Mouse (Mus musculus) kidney, adult 2 months (tissue): Measurements from ENCODE around the gene Aqp7. TPM values are rescaled to one million over a fixed set of nuclear protein-coding genes. Genes with fewer than 3 reads are reported as not detected.

ENCODE experiments used
- DNase-seq: peaks from one replicate; pipeline ENCODE4 v3.0.0; 2021
- H3K27ac ChIP-seq: fragments of 200-500 bp; 2 replicates; pipeline ENCODE4 v1.5.1; 2012; ENCODE audit warnings: low read depth, low read length, control low read depth, inconsistent platforms; ENCODE audit not compliant: insufficient read depth
- H3K27me3 ChIP-seq: fragments of 200-500 bp; replicated peaks from 2 replicates; pipeline ENCODE4 v1.6.1; 2012; ENCODE audit warnings: mild to moderate bottlenecking, moderate library complexity, low read length, inconsistent platforms; ENCODE audit not compliant: control insufficient read depth, insufficient read depth
- H3K36me3 ChIP-seq: fragments of 200-500 bp; 2 replicates; pipeline ENCODE4 v1.6.1; 2012; ENCODE audit warnings: mild to moderate bottlenecking, moderate library complexity, low read length, inconsistent platforms; ENCODE audit not compliant: control insufficient read depth, insufficient read depth
- H3K4me1 ChIP-seq: fragments of 200-500 bp; 2 replicates; pipeline ENCODE4 v1.6.1; 2011; ENCODE audit warnings: low read length; ENCODE audit not compliant: control insufficient read depth, insufficient read depth
- H3K4me3 ChIP-seq: fragments of 200-500 bp; 2 replicates; pipeline ENCODE4 v1.5.1; 2011; ENCODE audit warnings: mild to moderate bottlenecking, low read depth, low read length, control low read depth; ENCODE audit not compliant: insufficient read depth
- CTCF ChIP-seq: fragments of 200-500 bp; conservative IDR thresholded peaks from 2 replicates; pipeline ENCODE4 v1.5.1; 2011; ENCODE audit warnings: low read depth, mild to moderate bottlenecking, control low read depth, low read length, moderate library complexity, mixed read lengths; ENCODE audit not compliant: insufficient read depth, insufficient read length
- POLR2A ChIP-seq: fragments of 200-500 bp; IDR thresholded peaks from one replicate; pipeline ENCODE4 v1.6.1; 2011; ENCODE audit warnings: low read depth, low read length, control low read depth
- WGBS: fragments of 180-500 bp; shearing (Covaris S2); methylation state at CpG from one replicate; pipeline ENCODE4 v1.1.7; 2018; 5-methylcytosine and 5-hydroxymethylcytosine counted together
- polyA plus RNA-seq: library from polyadenylated mRNA; depleted of rRNA; stranded (reverse); fragments of >200 nt; gene quantifications from 2 replicates; pipeline ENCODE4 v1.2.3, GENCODE M21; 2012

The Aqp7 gene
- polyA plus RNA-seq, 1 experiment, result 30.6 TPM

GRCm38 (mm10) chr4:41028272-41028671 lies 19.7 kb downstream of the Aqp7 start:
- Histone ChIP-seq H3K27ac (peak overlapping the region; percentile 52; the same call in 1 of the 2 replicates), H3K4me3 (no peak overlapping the region), H3K36me3 (no peaks in the 10 kb centered on the region), H3K27me3 (no peaks in the 10 kb centered on the region), H3K4me1 (peaks cover 8% of the 10 kb centered on the region; the same call in 1 of the 2 replicates)
- DNase-seq, result no peak
- TF ChIP-seq POLR2A, result no peak
- 0 out of 2 replicates have a peak, but pooled peaks have one; percentile 8 for TF ChIP-seq CTCF
- WGBS, result 77% methylated on average over 4 of the region's 4 CpGs

DNA sequence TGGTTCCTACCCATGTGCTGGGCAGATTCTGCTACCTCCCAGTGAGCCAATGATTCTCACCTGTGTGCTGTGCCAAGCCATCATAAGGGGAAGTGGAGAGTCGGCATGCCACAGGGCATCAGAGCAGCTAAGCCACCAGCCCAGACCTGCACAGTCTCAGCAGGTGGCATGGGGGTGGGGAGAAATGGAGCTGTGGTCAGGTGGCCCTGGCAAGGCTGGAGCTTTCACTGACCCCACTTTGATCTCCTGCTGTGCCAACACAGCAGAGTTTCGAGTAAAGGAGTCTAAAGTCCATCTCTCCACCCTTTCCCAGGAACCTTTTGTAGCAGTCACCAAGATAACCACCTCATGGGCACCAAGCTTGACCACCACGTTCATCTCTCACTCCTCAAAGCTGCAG lies 20.1 kb downstream of the Aqp7 start:
- TF ChIP-seq CTCF (no peak), POLR2A (no peak)
- WGBS, result 52% methylated on average over 3 of the region's 3 CpGs
- Histone ChIP-seq H3K36me3 (no peaks in the 10 kb centered on the region), H3K27me3 (no peaks in the 10 kb centered on the region), H3K4me1 (peaks cover 8% of the 10 kb centered on the region; the same call in 1 of the 2 replicates), H3K4me3 (no peak overlapping the region), H3K27ac (peak overlapping the region; percentile 52; the same call in 1 of the 2 replicates)
- DNase-seq, result peak; percentile 95

DNA sequence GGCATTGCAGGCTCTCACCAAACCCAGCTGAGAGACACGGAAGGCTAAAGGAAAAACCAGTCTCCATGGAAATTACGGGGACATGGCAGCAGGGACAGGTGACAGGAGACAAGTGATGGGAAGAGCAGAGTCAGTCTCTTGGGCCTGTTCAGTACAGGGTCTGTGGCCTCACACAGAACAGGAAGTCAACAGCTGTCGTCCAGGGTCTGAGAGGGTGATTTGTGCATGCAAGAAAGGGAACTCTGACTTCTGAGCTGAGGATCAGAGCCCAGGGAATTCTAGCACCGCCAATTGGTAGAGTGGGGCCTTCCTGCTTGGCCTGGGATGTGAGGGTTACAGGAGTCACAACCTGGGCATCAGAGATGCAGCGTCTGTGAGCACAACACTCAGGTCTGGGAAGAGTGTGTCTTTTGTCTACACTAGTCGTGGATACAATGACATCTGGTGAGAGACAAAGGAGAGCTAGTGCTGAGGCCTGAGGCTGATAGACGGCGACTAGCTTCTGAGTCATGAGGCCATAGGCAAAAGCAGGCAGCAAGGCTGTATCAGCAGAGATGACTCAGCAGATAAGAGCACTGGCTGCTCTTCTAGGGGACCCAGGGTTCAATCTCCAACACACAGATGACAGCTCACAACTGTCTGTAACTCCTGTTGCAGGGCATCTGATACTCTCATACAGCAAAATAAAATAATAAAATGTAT lies 21.7 kb downstream of the Aqp7 start:
- H3K27ac ChIP-seq, result no peak overlapping the region
- peaks cover 8% of the 10 kb centered on the region; the same call in 1 of the 2 replicates for H3K4me1 ChIP-seq
- H3K27me3 ChIP-seq, result no peaks in the 10 kb centered on the region
- no peak overlapping the region for H3K4me3 ChIP-seq
- DNase-seq, result no peak
- no peak for TF ChIP-seq CTCF
- TF ChIP-seq POLR2A, result no peak
- peaks cover 2% of the 10 kb centered on the region; the same call in 1 of the 2 replicates for H3K36me3 ChIP-seq
- 55% methylated on average over 8 of the region's 8 CpGs for WGBS

- no peak for DNase-seq
- Histone ChIP-seq H3K27ac (no peak overlapping the region), H3K4me3 (no peak overlapping the region), H3K27me3 (no peaks in the 10 kb centered on the region), H3K4me1 (no peaks in the 10 kb centered on the region), H3K36me3 (peaks cover 2% of the 10 kb centered on the region; the same call in 1 of the 2 replicates)
- TF ChIP-seq CTCF, result 0 out of 2 replicates have a peak, but pooled peaks have one; percentile 11
- TF ChIP-seq POLR2A, result no peak
- whole genome bisulfite sequencing, result 90% methylated on average over 5 of the region's 5 CpGs
Measured at GRCm38 (mm10) chr4:41021094-41021493, 26.8 kb downstream of the Aqp7 start.

GRCm38 (mm10) chr4:41015798-41016197 lies 32.1 kb downstream of the Aqp7 start:
- DNase-seq, result no peak
- no peak overlapping the region for H3K27ac ChIP-seq
- H3K4me1 ChIP-seq, result no peaks in the 10 kb centered on the region
- WGBS, result 96% methylated on average over 5 of the region's 5 CpGs
- H3K27me3 ChIP-seq, result no peaks in the 10 kb centered on the region
- H3K4me3 ChIP-seq, result no peak overlapping the region
- H3K36me3 ChIP-seq, result peaks cover 4% of the 10 kb centered on the region; the same call in 1 of the 2 replicates
- TF ChIP-seq POLR2A (no peak), CTCF (no peak)

DNA sequence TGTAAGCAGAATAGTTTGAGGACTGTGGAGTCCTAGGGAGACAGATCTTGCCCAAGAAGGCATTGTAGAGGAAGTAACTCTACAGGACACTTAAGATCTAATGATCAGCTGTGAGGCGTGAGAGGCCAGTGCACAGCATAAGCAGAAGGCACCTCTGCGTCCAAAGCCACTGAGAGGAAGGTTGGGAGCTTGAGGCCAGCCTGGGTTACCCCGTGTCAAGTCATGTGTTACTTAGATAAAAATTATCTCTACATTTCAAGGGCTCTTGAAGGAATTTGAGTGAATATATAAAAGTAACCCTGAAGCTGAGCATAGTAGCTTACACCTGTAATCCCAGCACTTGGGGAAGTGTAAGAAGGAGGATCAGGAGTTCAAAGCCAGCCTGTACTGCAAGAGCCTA lies 34.6 kb downstream of the Aqp7 start:
- Histone ChIP-seq H3K4me1 (no peaks in the 10 kb centered on the region), H3K4me3 (no peak overlapping the region), H3K27ac (no peak overlapping the region), H3K36me3 (peaks cover 9% of the 10 kb centered on the region), H3K27me3 (no peaks in the 10 kb centered on the region)
- no peak for DNase-seq
- no peak for TF ChIP-seq CTCF
- TF ChIP-seq POLR2A, result no peak
- 89% methylated on average over 3 of the region's 3 CpGs for WGBS

DNA sequence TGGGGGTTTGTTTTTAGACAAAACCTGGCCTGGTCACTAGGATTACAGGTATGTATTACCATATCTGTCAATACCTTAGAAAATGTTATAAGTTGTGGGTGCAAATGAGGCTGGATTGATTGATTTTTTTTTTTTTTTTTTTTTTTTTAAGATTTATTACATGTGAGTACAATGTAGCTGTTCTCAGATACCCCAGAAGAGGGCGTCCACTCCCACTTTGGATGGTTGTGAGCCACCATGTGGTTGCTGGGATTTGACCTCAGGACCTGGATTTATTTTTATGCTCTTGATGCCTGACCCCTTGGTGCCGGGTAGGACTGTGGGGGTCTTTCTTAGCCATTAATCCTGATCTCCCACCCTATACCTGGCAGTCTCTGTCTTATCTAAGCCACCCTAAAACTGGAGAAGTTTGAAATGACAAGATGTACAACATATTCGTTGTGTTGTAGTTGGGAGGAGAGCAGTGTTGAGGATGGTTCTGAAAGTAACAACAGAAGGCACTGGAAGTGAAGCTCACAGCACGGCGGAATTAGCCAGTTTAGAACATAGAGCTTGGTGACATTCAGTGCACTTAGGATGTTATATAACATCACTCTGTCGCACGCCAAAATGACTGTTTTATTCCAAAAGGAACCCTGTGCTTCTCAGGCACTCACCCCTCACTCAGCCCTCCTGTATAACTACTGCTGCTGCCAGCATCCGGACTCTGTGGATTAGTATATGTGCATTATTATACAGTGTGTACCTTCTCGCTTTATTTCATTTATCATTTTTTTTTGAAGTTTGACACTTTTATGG lies 46.9 kb downstream of the Aqp7 start:
- peak; percentile 14 for DNase-seq
- no peak for TF ChIP-seq POLR2A
- TF ChIP-seq CTCF, result peak; percentile 28; the same call in 1 of the 2 replicates
- Histone ChIP-seq H3K4me3 (no peak overlapping the region), H3K27ac (no peak overlapping the region), H3K36me3 (peaks cover 35% of the 10 kb centered on the region), H3K4me1 (no peaks in the 10 kb centered on the region), H3K27me3 (no peaks in the 10 kb centered on the region)
- 88% methylated on average over 9 of the region's 9 CpGs for WGBS
